Mouse (Mus musculus): ENCODE measurements around the gene Spib.

The Spib gene

GRCm38 (mm10) chr7:44525126-44525832, 6.6 kb downstream of the Spib start:
- peak; percentile 90 to 93 for DNase-seq

- DNase-seq: peak; percentile 43 to 55
Measured at GRCm38 (mm10) chr7:44524502-44524901, 7.4 kb downstream of the Spib start, which contains the start of gene Mybpc2. Gene Mybpc2, minus strand, starts transcription at chr7:44524656.

- DNase-seq: no peak
Measured at GRCm38 (mm10) chr7:44523056-44523455, 8.8 kb downstream of the Spib start.

GRCm38 (mm10) chr7:44521710-44522109, 10.2 kb downstream of the Spib start:
- peak; percentile 49 to 63 for DNase-seq

GRCm38 (mm10) chr7:44520990-44521389, 10.9 kb downstream of the Spib start:
- DNase-seq: no peak

GRCm38 (mm10) chr7:44519240-44519913, 12.5 kb downstream of the Spib start:
- no peak for DNase-seq

GRCm38 (mm10) chr7:44507491-44507890, 24.4 kb downstream of the Spib start:
- no peak for DNase-seq

GRCm38 (mm10) chr7:44501563-44502115, 30.2 kb downstream of the Spib start:
- peak; percentile 41 to 52 for DNase-seq

GRCm38 (mm10) chr7:44500046-44500445, 31.8 kb downstream of the Spib start:
- DNase-seq: no peak

- DNase-seq: no peak
Measured at GRCm38 (mm10) chr7:44498922-44499321, 32.9 kb downstream of the Spib start.

- DNase-seq: no peak
Measured at GRCm38 (mm10) chr7:44497361-44498055, 34.4 kb downstream of the Spib start.

- no peak for DNase-seq
Measured at GRCm38 (mm10) chr7:44496771-44497109, 35.1 kb downstream of the Spib start.

- peak; percentile 96 to 98 for DNase-seq
Measured at GRCm38 (mm10) chr7:44495992-44496770, 35.7 kb downstream of the Spib start, which contains the start of the genes Emc10 and Fam71e1. Gene Emc10, minus strand, starts transcription at chr7:44496529. Gene Fam71e1, plus strand, starts transcription at chr7:44496581.

- DNase-seq: no peak
Measured at GRCm38 (mm10) chr7:44495086-44495485, 36.8 kb downstream of the Spib start.

GRCm38 (mm10) chr7:44494681-44495080, 37.2 kb downstream of the Spib start:
- peak in 1 of 2 experiments; percentile 4 for DNase-seq

- DNase-seq: peak in 1 of 2 experiments; percentile 2
Measured at GRCm38 (mm10) chr7:44492166-44492826, 39.6 kb downstream of the Spib start.

- DNase-seq: no peak
Measured at GRCm38 (mm10) chr7:44491391-44491790, 40.5 kb downstream of the Spib start.

GRCm38 (mm10) chr7:44490281-44490680, 41.6 kb downstream of the Spib start:
- DNase-seq: peak in 1 of 2 experiments; percentile 1

GRCm38 (mm10) chr7:44488545-44488944, 43.3 kb downstream of the Spib start:
- no peak for DNase-seq

- peak in 1 of 2 experiments; percentile 1 for DNase-seq
Measured at GRCm38 (mm10) chr7:44487936-44488335, 43.9 kb downstream of the Spib start.

GRCm38 (mm10) chr7:44486927-44487575, 44.8 kb downstream of the Spib start:
- peak in 1 of 2 experiments; percentile 3 for DNase-seq

Measured in lung, adult 18-20 months (tissue).